Mouse (Mus musculus) liver, embryonic 11.5 days (tissue): ENCODE measurements around the gene Ccl6. TPM values are rescaled to one million over a fixed set of nuclear protein-coding genes. Genes with fewer than 3 reads are reported as not detected.

ENCODE experiments used
- ATAC-seq: fragments of 200-750 bp; cut with Nextera tagmentation; replicated peaks from 2 replicates; pipeline ENCODE4 v1.8.0; 2017; ENCODE audit warnings: moderate number of reproducible peaks, mild to moderate bottlenecking, moderate TSS enrichment, moderate library complexity; ENCODE audit not compliant: low FRiP score
- DNase-seq: peaks from one replicate; pipeline ENCODE4 v3.0.0-alpha.2; 2017; ENCODE audit warnings: low spot score
- H3K27ac ChIP-seq: fragments of 300-500 bp; sonication (generic); 2 replicates; pipeline ENCODE4 v1.5.1; 2014; ENCODE audit warnings: mild to moderate bottlenecking, low read depth, low read length, control low read depth
- H3K27me3 ChIP-seq: fragments of 300-500 bp; sonication (generic); replicated peaks from 2 replicates; pipeline ENCODE4 v1.6.1; 2014; ENCODE audit warnings: low read length, mixed read lengths; ENCODE audit not compliant: control insufficient read depth, insufficient read depth
- H3K36me3 ChIP-seq: fragments of 300-500 bp; sonication (generic); 2 replicates; pipeline ENCODE4 v1.6.1; 2014; ENCODE audit warnings: mild to moderate bottlenecking, low read length, moderate library complexity, mixed read lengths; ENCODE audit not compliant: control insufficient read depth, insufficient read depth
- H3K4me1 ChIP-seq: fragments of 300-500 bp; sonication (generic); replicated peaks from 2 replicates; pipeline ENCODE4 v1.6.1; 2014; ENCODE audit warnings: low read length, mixed read lengths; ENCODE audit not compliant: control insufficient read depth, insufficient read depth
- H3K4me2 ChIP-seq: fragments of 300-500 bp; sonication (generic); 2 replicates; pipeline ENCODE4 v1.6.1; 2014; ENCODE audit warnings: mild to moderate bottlenecking, control low read depth, moderate library complexity
- H3K4me3 ChIP-seq: fragments of 300-500 bp; sonication (generic); 2 replicates; pipeline ENCODE4 v1.5.1; 2014; ENCODE audit warnings: low read depth, low read length, control low read depth
- H3K9ac ChIP-seq: fragments of 300-500 bp; sonication (generic); 2 replicates; pipeline ENCODE4 v1.6.1; 2014; ENCODE audit warnings: low read depth, low read length, control low read depth
- H3K9me3 ChIP-seq: fragments of 300-500 bp; sonication (generic); 2 replicates; pipeline ENCODE4 v1.6.1; 2016; ENCODE audit warnings: low read length, inconsistent platforms, mixed read lengths; ENCODE audit not compliant: control insufficient read depth
- WGBS: fragments of 180-500 bp; shearing (Covaris S2); extraction: QIAGEN DNeasy Blood & Tissue Kit; methylation state at CpG from one replicate; pipeline ENCODE4 v1.1.7; 2014; 5-methylcytosine and 5-hydroxymethylcytosine counted together
- polyA plus RNA-seq: library from polyadenylated mRNA; unstranded; fragments of >200 nt; fragmentation: Nextera tagmentation; extraction: Ambion mirVana; gene quantifications from 2 replicates; pipeline ENCODE4 v1.2.1, GENCODE M21; 2014

Gene Ccl6
- polyA plus RNA-seq, 1 experiment from 2014 or later, result 16.1 TPM

- Histone ChIP-seq H3K9ac (no peak overlapping the region), H3K4me3 (no peak overlapping the region), H3K4me2 (no peak overlapping the region), H3K27ac (no peak overlapping the region), H3K4me1 (no peaks in the 10 kb centered on the region), H3K9me3 (no peaks in the 10 kb centered on the region), H3K36me3 (no peaks in the 10 kb centered on the region), H3K27me3 (no peaks in the 10 kb centered on the region)
- DNase-seq, result no peak
- ATAC-seq, result no peak
- WGBS, result 88% methylated on average over 2 of the region's 2 CpGs
These were observed 52.0 kb downstream of the Ccl6 start for GRCm38 (mm10) chr11:83540931-83541330.

DNA sequence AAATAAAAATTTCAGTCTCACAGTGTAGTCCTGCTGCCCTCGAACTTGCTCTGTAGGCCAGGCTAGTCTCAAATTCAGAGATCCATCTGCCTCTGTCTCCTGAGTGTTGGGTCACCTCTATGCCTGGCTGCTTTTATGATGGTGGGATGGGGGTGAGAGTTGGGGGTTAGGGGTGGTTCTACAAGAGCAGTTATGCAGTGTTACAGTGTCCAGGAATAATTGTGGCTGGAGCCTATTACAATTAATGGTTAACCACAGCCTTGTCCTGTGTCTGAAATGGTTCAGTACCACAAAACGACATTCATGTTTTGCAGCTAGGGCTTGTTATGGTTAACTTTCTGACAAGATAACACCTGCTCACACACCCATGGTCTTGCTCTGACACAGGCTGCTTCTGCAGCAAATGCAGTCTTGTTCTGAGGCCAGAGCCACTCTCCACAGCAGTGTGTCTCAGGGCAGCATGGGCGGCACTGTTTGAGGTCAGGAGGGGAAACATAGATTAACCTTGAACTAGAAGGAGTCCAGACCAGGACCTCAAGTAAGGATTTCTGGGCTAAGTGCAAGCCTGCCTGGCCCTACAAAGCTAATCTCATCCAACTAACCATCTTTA lies 54.1 kb downstream of the Ccl6 start:
- Histone ChIP-seq H3K9me3 (no peaks in the 10 kb centered on the region), H3K9ac (no peak overlapping the region), H3K4me2 (no peak overlapping the region), H3K36me3 (no peaks in the 10 kb centered on the region), H3K4me1 (no peaks in the 10 kb centered on the region), H3K27me3 (no peaks in the 10 kb centered on the region), H3K4me3 (no peak overlapping the region), H3K27ac (no peak overlapping the region)
- WGBS, result 52% methylated on average over 3 of the region's 3 CpGs
- DNase-seq (no peak), ATAC-seq (no peak)

Other genes with a start within 250 kb of the Ccl6 start
- gene Rasl10b, start 183.9 kb downstream of the Ccl6 start, polyA plus RNA-seq, result 0.40 and 1.5 TPM in 2 replicates
- not detected in 2 replicates for gene Gas2l2, start 163.6 kb downstream of the Ccl6 start, polyA plus RNA-seq
- 0.49 and 0.82 TPM in 2 replicates for gene 1700020L24Rik, start 155.4 kb downstream of the Ccl6 start, polyA plus RNA-seq
- 0.71 and 0.88 TPM in 2 replicates for gene Mmp28, start 130.0 kb downstream of the Ccl6 start, polyA plus RNA-seq
- gene Taf15, start 120.0 kb downstream of the Ccl6 start, polyA plus RNA-seq, result 6.0 and 6.6 TPM in 2 replicates
- not detected in 2 replicates for gene Heatr9, start 70.9 kb downstream of the Ccl6 start, polyA plus RNA-seq
- gene Ccl5, start 62.6 kb downstream of the Ccl6 start, polyA plus RNA-seq, result not detected in 2 replicates
- gene Ccl9, start 14.5 kb downstream of the Ccl6 start, polyA plus RNA-seq, result 5.5 and 8.7 TPM in 2 replicates
- gene Rpl9-ps1, start 52.5 kb upstream of the Ccl6 start, polyA plus RNA-seq, result not detected in 2 replicates
- 1.7 and 1.8 TPM in 2 replicates for gene Ccl3, start 56.3 kb upstream of the Ccl6 start, polyA plus RNA-seq
- gene Ccl4, start 69.5 kb upstream of the Ccl6 start, polyA plus RNA-seq, result 1.1 TPM in 1 of 2 replicates, not detected in the other
- gene Wfdc17, start 110.9 kb upstream of the Ccl6 start, polyA plus RNA-seq, result 7.1 and 7.2 TPM in 2 replicates
- gene Wfdc18, start 115.9 kb upstream of the Ccl6 start, polyA plus RNA-seq, result not detected in 2 replicates
- 1.6 and 2.0 TPM in 2 replicates for gene Wfdc21, start 153.9 kb upstream of the Ccl6 start, polyA plus RNA-seq
- 14.5 and 16.8 TPM in 2 replicates for gene Heatr6, start 160.6 kb upstream of the Ccl6 start, polyA plus RNA-seq